Mouse (Mus musculus): ENCODE data around the gene Fbxo8. TPM values are rescaled to one million over a fixed set of nuclear protein-coding genes. Genes with fewer than 3 reads are reported as not detected.

Gene Fbxo8
- polyA plus RNA-seq (2015; fragmentation: Nextera tagmentation; extraction: Ambion mirVana), result 41.6 and 43.3 TPM in 2 replicates

- ATAC-seq (ENCODE audit: low FRiP score), result peak; percentile 95
Observed at GRCm38 (mm10) chr8:56550558-56551360, at the start of gene Fbxo8, which contains the start of gene Cep44. Gene Fbxo8, plus strand, starts transcription at chr8:56551090. Gene Cep44, minus strand, starts transcription at chr8:56551047.

GRCm38 (mm10) chr8:56501911-56502310 lies 49.0 kb upstream of the Fbxo8 start:
- no peaks in the 10 kb centered on the region for H3K36me3 ChIP-seq
- no peaks in the 10 kb centered on the region for H3K9me3 ChIP-seq (replicated peaks)
- no peak overlapping the region for H3K27ac ChIP-seq (replicated peaks)
- H3K4me3 ChIP-seq (replicated peaks), result no peak overlapping the region
- no peak overlapping the region for H3K9ac ChIP-seq (replicated peaks)
- ATAC-seq (ENCODE audit: low FRiP score), result no peak
- H3K4me1 ChIP-seq, result no peaks in the 10 kb centered on the region
- H3K27me3 ChIP-seq (replicated peaks), result no peaks in the 10 kb centered on the region
- no peak overlapping the region for H3K4me2 ChIP-seq

More at GRCm38 (mm10) chr8:56550558-56551360, at the start of gene Fbxo8, which contains the start of gene Cep44:
- H3K9ac ChIP-seq (replicated peaks), result peak within 1 kb of the TSS; percentile 58
- no peaks in the 10 kb centered on the region for H3K9me3 ChIP-seq (replicated peaks)
- peak within 1 kb of the TSS; percentile 63 for H3K4me3 ChIP-seq (replicated peaks)
- H3K4me1 ChIP-seq, result peaks cover 14% of the 10 kb centered on the region
- peak within 1 kb of the TSS; percentile 71 for H3K4me2 ChIP-seq
- H3K27ac ChIP-seq (replicated peaks), result peak within 1 kb of the TSS; percentile 91
- no peaks in the 10 kb centered on the region for H3K27me3 ChIP-seq (replicated peaks)
- no peaks in the 10 kb centered on the region for H3K36me3 ChIP-seq
- WGBS, result 0% methylated on average over 53 of the region's 53 CpGs

GRCm38 (mm10) chr8:56508318-56508951 lies 42.5 kb upstream of the Fbxo8 start:
- WGBS, result 75% methylated on average over 3 of the region's 3 CpGs
- H3K27ac ChIP-seq (replicated peaks), result no peak overlapping the region

GRCm38 (mm10) chr8:56508952-56509479 lies 41.9 kb upstream of the Fbxo8 start:
- Histone ChIP-seq H3K4me2 (no peak overlapping the region), H3K36me3 (no peaks in the 10 kb centered on the region), H3K4me1 (no peaks in the 10 kb centered on the region), H3K9ac (replicated peaks) (no peak overlapping the region), H3K27me3 (replicated peaks) (no peaks in the 10 kb centered on the region), H3K27ac (replicated peaks) (no peak overlapping the region), H3K9me3 (replicated peaks) (no peaks in the 10 kb centered on the region), H3K4me3 (replicated peaks) (no peak overlapping the region)
- ATAC-seq (ENCODE audit: low FRiP score), result no peak
- 75% methylated on average over 4 of the region's 4 CpGs for WGBS

More at GRCm38 (mm10) chr8:56508318-56508951, 42.5 kb upstream of the Fbxo8 start:
- H3K4me1 ChIP-seq, result no peaks in the 10 kb centered on the region
- H3K9me3 ChIP-seq (replicated peaks), result no peaks in the 10 kb centered on the region
- H3K4me3 ChIP-seq (replicated peaks), result no peak overlapping the region
- no peak overlapping the region for H3K4me2 ChIP-seq
- no peak overlapping the region for H3K9ac ChIP-seq (replicated peaks)
- ATAC-seq (ENCODE audit: low FRiP score), result no peak
- H3K36me3 ChIP-seq, result no peaks in the 10 kb centered on the region
- no peaks in the 10 kb centered on the region for H3K27me3 ChIP-seq (replicated peaks)

GRCm38 (mm10) chr8:56518848-56519247 lies 32.0 kb upstream of the Fbxo8 start:
- Histone ChIP-seq H3K4me2 (no peak overlapping the region), H3K27ac (replicated peaks) (no peak overlapping the region), H3K4me1 (no peaks in the 10 kb centered on the region), H3K4me3 (replicated peaks) (no peak overlapping the region), H3K9ac (replicated peaks) (no peak overlapping the region), H3K36me3 (no peaks in the 10 kb centered on the region), H3K9me3 (replicated peaks) (no peaks in the 10 kb centered on the region), H3K27me3 (replicated peaks) (no peaks in the 10 kb centered on the region)
- ATAC-seq (ENCODE audit: low FRiP score), result no peak
- WGBS, result 66% methylated on average over 6 of the region's 6 CpGs

- no peaks in the 10 kb centered on the region for H3K27me3 ChIP-seq (replicated peaks)
- 86% methylated on average over 2 of the region's 2 CpGs for WGBS
- no peak overlapping the region for H3K4me3 ChIP-seq (replicated peaks)
- H3K9ac ChIP-seq (replicated peaks), result no peak overlapping the region
- H3K4me2 ChIP-seq, result no peak overlapping the region
- no peak for ATAC-seq (ENCODE audit: low FRiP score)
- H3K9me3 ChIP-seq (replicated peaks), result no peaks in the 10 kb centered on the region
- H3K27ac ChIP-seq (replicated peaks), result no peak overlapping the region
- no peaks in the 10 kb centered on the region for H3K36me3 ChIP-seq
- no peaks in the 10 kb centered on the region for H3K4me1 ChIP-seq
Observed at GRCm38 (mm10) chr8:56520249-56520648, 30.6 kb upstream of the Fbxo8 start.

- no peak overlapping the region for H3K9ac ChIP-seq (replicated peaks)
- no peak overlapping the region for H3K4me3 ChIP-seq (replicated peaks)
- no peaks in the 10 kb centered on the region for H3K9me3 ChIP-seq (replicated peaks)
- no peaks in the 10 kb centered on the region for H3K27me3 ChIP-seq (replicated peaks)
- no peaks in the 10 kb centered on the region for H3K4me1 ChIP-seq
- WGBS, result 80% methylated on average over 4 of the region's 4 CpGs
- ATAC-seq (ENCODE audit: low FRiP score), result no peak
- H3K4me2 ChIP-seq, result no peak overlapping the region
- no peak overlapping the region for H3K27ac ChIP-seq (replicated peaks)
- H3K36me3 ChIP-seq, result no peaks in the 10 kb centered on the region
Observed at GRCm38 (mm10) chr8:56521051-56521450, 29.8 kb upstream of the Fbxo8 start.

GRCm38 (mm10) chr8:56528869-56529268 lies 22.0 kb upstream of the Fbxo8 start:
- Histone ChIP-seq H3K4me3 (replicated peaks) (no peak overlapping the region), H3K36me3 (0 out of 2 replicates have a peak, but pooled peaks cover 6% of the 10 kb centered on the region), H3K9me3 (replicated peaks) (no peaks in the 10 kb centered on the region), H3K27me3 (replicated peaks) (no peaks in the 10 kb centered on the region), H3K9ac (replicated peaks) (no peak overlapping the region), H3K4me1 (no peaks in the 10 kb centered on the region), H3K27ac (replicated peaks) (no peak overlapping the region), H3K4me2 (no peak overlapping the region)
- 83% methylated on average over 6 of the region's 6 CpGs for WGBS
- no peak for ATAC-seq (ENCODE audit: low FRiP score)

- Histone ChIP-seq H3K27me3 (replicated peaks) (no peaks in the 10 kb centered on the region), H3K4me1 (no peaks in the 10 kb centered on the region), H3K27ac (replicated peaks) (no peak overlapping the region), H3K9me3 (replicated peaks) (no peaks in the 10 kb centered on the region), H3K36me3 (0 out of 2 replicates have a peak, but pooled peaks cover 6% of the 10 kb centered on the region), H3K4me2 (no peak overlapping the region), H3K9ac (replicated peaks) (no peak overlapping the region), H3K4me3 (replicated peaks) (no peak overlapping the region)
- no peak for ATAC-seq (ENCODE audit: low FRiP score)
- WGBS, result 3% methylated on average over 3 of the region's 3 CpGs
Observed at GRCm38 (mm10) chr8:56530359-56530758, 20.5 kb upstream of the Fbxo8 start.

GRCm38 (mm10) chr8:56540706-56541105 lies 10.2 kb upstream of the Fbxo8 start:
- Histone ChIP-seq H3K27me3 (replicated peaks) (no peaks in the 10 kb centered on the region), H3K27ac (replicated peaks) (no peak overlapping the region), H3K4me1 (no peaks in the 10 kb centered on the region), H3K4me2 (no peak overlapping the region), H3K36me3 (peaks cover 49% of the 10 kb centered on the region), H3K9ac (replicated peaks) (no peak overlapping the region), H3K9me3 (replicated peaks) (no peaks in the 10 kb centered on the region), H3K4me3 (replicated peaks) (no peak overlapping the region)
- ATAC-seq (ENCODE audit: low FRiP score), result no peak
- 93% methylated on average over 7 of the region's 7 CpGs for WGBS

- Histone ChIP-seq H3K4me2 (no peak overlapping the region), H3K9ac (replicated peaks) (no peak overlapping the region), H3K4me3 (replicated peaks) (no peak overlapping the region), H3K4me1 (peaks cover 14% of the 10 kb centered on the region), H3K27ac (replicated peaks) (no peak overlapping the region), H3K27me3 (replicated peaks) (no peaks in the 10 kb centered on the region), H3K9me3 (replicated peaks) (no peaks in the 10 kb centered on the region), H3K36me3 (peaks cover 12% of the 10 kb centered on the region)
- ATAC-seq (ENCODE audit: low FRiP score), result no peak
- WGBS, result 100% methylated on average over 2 of the region's 2 CpGs
Observed at GRCm38 (mm10) chr8:56547866-56548265, 3.0 kb upstream of the Fbxo8 start.
